Mouse (Mus musculus) testis, adult 2 months (tissue): ENCODE results near the gene Samd4b.

Source experiments
- CTCF ChIP-seq: fragments of 200-500 bp; IDR thresholded peaks from 2 replicates; pipeline ENCODE4 v1.5.1; 2012; ENCODE audit warnings: low read depth, mild to moderate bottlenecking, inconsistent platforms, low read length, moderate library complexity; ENCODE audit not compliant: control insufficient read depth, insufficient read depth, insufficient replicate concordance
- POLR2A ChIP-seq: fragments of 200-500 bp; IDR thresholded peaks from 2 replicates; pipeline ENCODE4 v1.6.1; 2012; ENCODE audit warnings: low read depth, mild to moderate bottlenecking, inconsistent platforms, low read length, moderate library complexity; ENCODE audit not compliant: control insufficient read depth

DNA sequence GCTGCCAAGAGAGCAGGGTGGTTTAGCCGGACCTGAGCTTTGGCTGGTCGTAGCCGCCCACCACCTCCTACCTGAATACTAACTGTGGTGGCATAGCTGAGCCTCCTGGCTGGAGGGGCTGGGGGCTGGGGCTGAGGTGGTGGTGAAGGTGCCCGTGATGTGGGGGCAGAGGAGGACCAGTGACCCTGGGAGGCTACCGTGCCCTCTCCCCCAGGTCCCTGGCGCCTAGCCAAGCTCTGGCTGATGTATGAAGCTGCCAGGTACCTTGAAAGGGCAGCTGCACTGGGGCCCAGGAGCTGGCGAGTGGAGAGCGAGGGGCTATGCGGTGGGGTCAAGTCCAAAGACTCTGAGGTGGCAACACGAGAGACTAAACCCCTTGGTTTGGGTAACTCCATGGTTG is 238.1 kb downstream of the Samd4b start:
- no peak for TF ChIP-seq CTCF
- no peak for TF ChIP-seq POLR2A
